Mouse (Mus musculus) gastrocnemius, postnatal 14 days (tissue): ENCODE results near the gene 4933430I17Rik. TPM values are rescaled to one million over a fixed set of nuclear protein-coding genes. Genes with fewer than 3 reads are reported as not detected.
"Not testable (repeated sequence)": the region's sequence is repeated elsewhere in the genome, so short reads cannot be mapped to it uniquely, and the experiment has no call there.

Source experiments
- DNase-seq: peaks from one replicate; pipeline ENCODE4 v3.0.0; 2021; ENCODE audit warnings: mixed read lengths
- intact Hi-C: fragments of 180-260 bp; cut with DNase I; formaldehyde crosslinking; loops from one replicate; pipeline ENCODE4 v1.15.1; 2025; ENCODE audit warnings: low total_unique reads
- long read RNA-seq, 2 experiments: library from polyadenylated mRNA; stranded (forward); transcript quantifications; one replicate each; pipeline ENCODE4 v2.0.0; 2021
- total RNA-seq, 2 experiments: library from RNA; stranded (reverse); gene quantifications; 2 replicates each; pipeline ENCODE4 v1.2.3; 2021

Gene 4933430I17Rik
- under 1 TPM; 0.33 to 0.45 TPM for total RNA-seq
- long read RNA-seq, experiment 1, partial matches to known transcripts, result 1 of 1 reads
- long read RNA-seq, experiment 1, other reads (novel, unspliced or antisense), result 0 of 1 reads
- long read RNA-seq, experiment 2, result 0 reads

DNA sequence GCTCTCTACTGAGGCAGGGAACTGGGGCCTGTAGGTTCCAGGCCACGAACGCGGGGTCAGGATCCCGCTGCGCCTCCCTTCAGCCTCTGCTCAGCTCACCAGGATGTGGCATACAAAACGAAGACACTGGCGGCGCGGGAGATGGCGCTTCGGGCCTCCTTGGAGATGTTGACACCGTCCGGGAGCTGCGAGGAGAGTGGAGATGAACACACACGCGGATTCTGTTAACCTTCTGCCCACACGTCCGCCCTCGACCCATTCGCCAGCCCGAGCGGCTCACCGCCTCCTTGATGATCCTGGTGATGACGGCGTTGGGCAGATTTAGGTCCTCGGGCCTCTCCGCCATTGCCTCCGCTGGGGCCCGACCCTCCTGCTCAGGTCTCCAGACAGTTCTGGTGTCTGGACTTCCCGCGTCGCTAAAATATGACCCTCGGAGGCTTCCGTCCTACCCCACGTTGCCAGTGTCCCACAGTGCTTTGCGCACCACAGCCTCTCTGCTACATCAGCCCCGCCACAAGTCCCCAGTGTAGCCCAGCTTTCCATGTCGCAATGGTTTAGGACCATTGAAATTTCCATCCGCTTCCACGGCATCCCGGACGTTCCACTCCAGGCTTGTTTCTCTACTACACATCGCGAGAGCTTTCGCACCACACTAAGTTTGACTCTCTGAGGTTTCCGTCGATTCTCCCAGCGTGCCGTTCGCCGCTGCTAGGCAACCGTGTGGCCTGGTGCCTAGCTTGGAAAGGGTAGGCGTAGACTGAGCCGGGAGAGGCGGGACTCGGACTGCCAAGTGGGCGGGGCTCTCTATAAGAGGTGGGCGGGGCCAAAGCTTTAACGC, at the start of gene 4933430I17Rik, which contains the start of gene Pole3:
Gene 4933430I17Rik, plus strand, starts transcription at position 719 of the 838 bp plus-strand sequence.
Gene Pole3, minus strand, starts transcription at position 418 of the 838 bp plus-strand sequence.
- intact Hi-C loops, result no loop called here
- peak; percentile 99 for DNase-seq

- DNase-seq, result no peak
Observed at GRCm38 (mm10) chr4:62475793-62476192, 49.4 kb upstream of the 4933430I17Rik start.

DNA sequence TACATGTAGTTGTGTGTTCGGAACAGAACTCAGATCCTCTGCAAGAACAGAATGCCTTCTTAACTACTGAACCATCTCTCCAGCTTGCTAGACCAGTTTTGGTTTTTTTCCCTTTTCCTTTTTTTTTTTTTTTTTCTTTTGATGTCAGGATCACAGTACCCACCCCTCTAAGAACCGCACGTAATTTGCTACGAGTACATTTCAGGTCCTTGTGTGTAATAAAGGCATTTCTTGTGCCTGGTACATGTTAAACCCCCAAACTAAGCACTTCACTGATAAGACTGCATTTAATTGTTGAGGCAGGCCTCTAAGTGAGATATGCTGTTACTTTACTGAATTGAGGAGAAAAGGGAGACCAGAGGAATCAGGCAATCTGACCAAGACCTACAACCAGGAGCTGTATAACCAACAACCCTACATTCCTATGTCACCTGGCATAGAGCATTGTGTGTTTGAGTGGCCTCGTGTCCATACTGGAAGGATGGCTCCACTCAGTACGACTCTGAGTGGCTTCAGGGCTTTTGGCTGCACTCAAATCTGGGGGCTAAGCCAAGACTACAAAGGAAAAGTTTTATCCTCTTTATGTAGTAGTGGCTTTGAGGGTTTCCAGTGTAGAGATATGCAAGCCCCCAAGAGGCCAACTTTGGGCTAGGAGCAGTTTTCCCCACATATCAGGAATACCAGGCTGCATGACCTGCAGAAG, 47.5 kb upstream of the 4933430I17Rik start:
- DNase-seq, result no peak
- intact Hi-C loops, result no loop called here

More at GRCm38 (mm10) chr4:62475793-62476192, 49.4 kb upstream of the 4933430I17Rik start:
- intact Hi-C loops, result no loop called here

DNA sequence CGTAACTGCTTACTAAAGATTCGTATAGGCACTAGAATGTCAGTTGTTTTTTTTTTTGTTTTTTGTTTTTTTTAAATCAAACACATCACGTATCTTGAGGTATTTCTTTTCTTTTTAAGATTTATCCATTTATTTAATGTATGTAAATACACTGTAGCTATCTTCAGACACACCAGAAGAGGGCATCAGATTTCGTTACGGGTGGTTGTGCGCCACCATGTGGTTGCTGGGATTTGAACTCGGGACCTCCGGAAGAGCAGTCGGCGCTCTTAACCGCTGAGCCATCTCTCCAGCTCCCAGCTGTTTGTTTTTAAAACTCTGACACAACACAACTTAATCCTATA, 45.6 kb upstream of the 4933430I17Rik start:
- DNase-seq, intact Hi-C loops: not testable (repeated sequence)

GRCm38 (mm10) chr4:62479937-62480708, 45.0 kb upstream of the 4933430I17Rik start, which contains the start of gene Bspry:
TSS of gene Bspry (plus strand) at chr4:62480053.
- intact Hi-C loops, result no loop called here
- DNase-seq, result peak; percentile 24

GRCm38 (mm10) chr4:62480709-62481605, 44.2 kb upstream of the 4933430I17Rik start:
- intact Hi-C loops, result no loop called here
- no peak for DNase-seq

DNA sequence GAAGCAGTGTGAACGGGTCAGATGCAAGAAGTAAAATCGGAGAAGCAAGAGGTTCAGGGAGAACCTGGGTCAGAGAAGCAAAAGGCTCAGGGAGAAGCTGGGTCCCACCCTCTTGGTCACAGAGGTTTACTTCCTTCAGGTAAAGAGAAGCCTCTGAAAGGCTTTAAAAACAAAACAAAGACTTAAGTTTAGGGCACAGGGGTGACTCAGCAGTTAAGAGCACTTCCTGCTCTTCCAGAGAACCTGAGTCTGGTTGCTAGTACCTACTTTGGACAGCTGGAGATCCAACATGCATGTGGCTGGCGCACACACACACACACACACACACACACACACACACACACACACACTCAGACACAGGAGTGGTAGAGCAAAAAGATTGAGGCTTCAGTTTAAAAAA, 40.2 kb upstream of the 4933430I17Rik start:
- DNase-seq, result no peak
- intact Hi-C loops, result no loop called here

- intact Hi-C loops, result no loop called here
- no peak for DNase-seq
Observed at GRCm38 (mm10) chr4:62485450-62486161, 39.6 kb upstream of the 4933430I17Rik start.

- intact Hi-C loops, result no loop called here
- DNase-seq, result no peak
Observed at GRCm38 (mm10) chr4:62486162-62486696, 38.9 kb upstream of the 4933430I17Rik start.

DNA sequence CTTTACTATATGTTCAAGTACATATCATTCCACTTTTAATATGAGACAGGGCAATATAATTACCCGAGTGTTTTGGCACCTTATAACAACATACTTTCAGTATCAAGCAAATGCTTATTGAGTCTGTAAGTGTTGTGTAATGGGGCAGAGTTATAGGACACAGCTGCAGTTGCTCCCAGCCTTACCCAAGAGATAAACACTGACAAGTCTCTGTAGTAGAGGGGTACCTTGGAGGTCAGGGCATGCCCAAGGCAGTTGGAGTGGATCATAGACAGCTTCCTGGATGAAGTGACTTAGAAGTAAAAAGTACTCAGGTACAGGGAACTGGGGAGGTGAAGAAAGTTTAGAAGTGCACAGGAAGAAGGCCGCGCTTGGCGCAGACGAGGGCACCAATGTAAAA, 38.0 kb upstream of the 4933430I17Rik start:
- no peak for DNase-seq

GRCm38 (mm10) chr4:62487914-62488313, 37.3 kb upstream of the 4933430I17Rik start:
- intact Hi-C loops, result no loop called here
- DNase-seq, result no peak

More for the DNA sequence above, 38.0 kb upstream of the 4933430I17Rik start:
- intact Hi-C loops, result no loop called here

DNA sequence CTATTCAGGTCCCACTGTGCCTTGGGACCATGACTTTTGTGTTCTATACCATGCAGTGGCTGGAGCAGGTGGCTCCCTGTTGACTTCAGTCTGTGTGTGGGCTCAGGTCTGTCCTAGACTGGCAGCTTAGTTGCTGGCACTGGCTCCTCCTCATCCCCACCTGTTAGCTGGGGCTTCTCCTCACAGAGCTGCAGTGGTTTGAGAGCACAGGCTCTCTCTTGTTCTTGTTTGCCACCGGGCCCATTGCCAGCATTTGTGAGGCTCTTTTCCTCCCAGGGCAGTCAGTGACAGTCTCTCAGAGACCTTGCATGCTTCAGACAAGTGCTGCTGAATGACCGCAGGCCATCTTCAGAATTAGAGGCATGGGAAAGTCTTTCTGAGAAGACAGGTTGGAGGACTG, 32.5 kb upstream of the 4933430I17Rik start:
- no peak for DNase-seq
- intact Hi-C loops, result no loop called here

- DNase-seq, result no peak
- intact Hi-C loops, result no loop called here
Observed at GRCm38 (mm10) chr4:62494230-62494629, 30.9 kb upstream of the 4933430I17Rik start.

- DNase-seq, result peak; percentile 54
- intact Hi-C loops, result no loop called here
Observed at GRCm38 (mm10) chr4:62495946-62496345, 29.2 kb upstream of the 4933430I17Rik start.

GRCm38 (mm10) chr4:62496815-62497214, 28.4 kb upstream of the 4933430I17Rik start:
- intact Hi-C loops, result no loop called here
- DNase-seq, result peak; percentile 39

DNA sequence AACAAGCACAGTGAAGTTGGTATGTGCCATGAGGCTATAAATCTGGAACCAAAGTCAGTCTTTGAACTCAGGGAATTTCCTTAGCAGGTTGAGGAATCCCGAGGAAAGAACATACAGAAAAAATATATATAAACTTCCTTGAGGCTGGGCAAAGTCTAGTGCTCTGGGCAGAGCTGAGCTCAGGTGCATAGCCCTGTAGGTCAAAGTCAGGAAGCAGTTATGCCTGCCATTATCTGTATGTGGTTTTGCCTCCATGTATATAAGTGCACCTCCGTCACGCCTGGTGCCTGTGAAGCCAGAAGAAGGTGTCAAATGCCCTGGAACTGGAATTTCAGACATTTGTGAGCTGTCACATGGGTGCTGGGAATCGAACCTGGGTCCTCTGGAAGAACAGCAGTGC, 24.4 kb upstream of the 4933430I17Rik start:
- no peak for DNase-seq
- intact Hi-C loops, result no loop called here

GRCm38 (mm10) chr4:62501534-62501933, 23.6 kb upstream of the 4933430I17Rik start:
- intact Hi-C loops, result no loop called here
- DNase-seq, result no peak
